Mouse (Mus musculus) G1E (cell line): Measurements from ENCODE around the gene Baz2b.

ENCODE experiments used
- CTCF ChIP-seq: IDR thresholded peaks from 2 replicates; pipeline ENCODE4 v1.5.1; 2012; ENCODE audit warnings: low read depth, low read length, inconsistent platforms, mixed read lengths
- GATA1 ChIP-seq: IDR thresholded peaks from 2 replicates; pipeline ENCODE4 v1.6.1; 2012; ENCODE audit warnings: borderline replicate concordance, low read length, inconsistent platforms, mixed read lengths
- GATA2 ChIP-seq: IDR thresholded peaks from 2 replicates; pipeline ENCODE4 v1.6.1; 2012; ENCODE audit warnings: low read depth, low read length, inconsistent platforms, borderline replicate concordance
- POLR2AphosphoS5 ChIP-seq: IDR thresholded peaks from 2 replicates; pipeline ENCODE4 v1.6.1; 2012; ENCODE audit warnings: low read depth, low read length, inconsistent platforms; ENCODE audit not compliant: insufficient replicate concordance
- TAL1 ChIP-seq: conservative IDR thresholded peaks from 2 replicates; pipeline ENCODE4 v1.6.1; 2012; ENCODE audit warnings: low read depth, low read length, inconsistent platforms, mixed read lengths

- TF ChIP-seq CTCF, result no peak
- no peak for TF ChIP-seq GATA1
- TF ChIP-seq POLR2AphosphoS5, result no peak
- no peak for TF ChIP-seq GATA2
- TF ChIP-seq TAL1, result no peak
These were observed 313.2 kb downstream of the Baz2b start for GRCm38 (mm10) chr2:59896400-59896799.
